Mouse (Mus musculus) liver, embryonic 11.5 days (tissue): Measurements from ENCODE around the gene Syngr3. TPM values are rescaled to one million over a fixed set of nuclear protein-coding genes. Genes with fewer than 3 reads are reported as not detected.

Experiments used
- polyA plus RNA-seq: library from polyadenylated mRNA; unstranded; fragments of >200 nt; fragmentation: Nextera tagmentation; extraction: Ambion mirVana; gene quantifications from 2 replicates; pipeline ENCODE4 v1.2.1, GENCODE M21; 2014

Gene Syngr3
- polyA plus RNA-seq, 1 experiment from 2014 or later = 0.49 TPM

Other genes starting within 250 kb of the Syngr3 start
- 1.1 and 1.3 TPM in 2 replicates for gene Dnase1l2, start 246.8 kb downstream of the Syngr3 start, polyA plus RNA-seq
- 20.0 and 23.5 TPM in 2 replicates for gene E4f1, start 219.6 kb downstream of the Syngr3 start, polyA plus RNA-seq
- 119 and 123 TPM in 2 replicates for gene Pgp, start 219.6 kb downstream of the Syngr3 start, polyA plus RNA-seq
- 0.25 and 0.26 TPM in 2 replicates for gene Bricd5, start 216.1 kb downstream of the Syngr3 start, polyA plus RNA-seq
- gene Mlst8, start 210.9 kb downstream of the Syngr3 start, polyA plus RNA-seq = 22.3 TPM in 2 replicates
- gene Caskin1, start 201.4 kb downstream of the Syngr3 start, polyA plus RNA-seq = 0.47 and 0.56 TPM in 2 replicates
- 81.0 and 90.7 TPM in 2 replicates for gene Traf7, start 162.0 kb downstream of the Syngr3 start, polyA plus RNA-seq
- 2.0 and 2.4 TPM in 2 replicates for gene Rab26, start 155.7 kb downstream of the Syngr3 start, polyA plus RNA-seq
- gene Pkd1, start 140.1 kb downstream of the Syngr3 start, polyA plus RNA-seq = 8.7 and 12.2 TPM in 2 replicates
- 53.5 and 55.2 TPM in 2 replicates for gene Tsc2, start 57.3 kb downstream of the Syngr3 start, polyA plus RNA-seq
- 21.0 and 23.7 TPM in 2 replicates for gene Nthl1, start 57.3 kb downstream of the Syngr3 start, polyA plus RNA-seq
- 23.6 and 25.1 TPM in 2 replicates for gene Slc9a3r2, start 39.6 kb downstream of the Syngr3 start, polyA plus RNA-seq
- gene Npw, start 31.5 kb downstream of the Syngr3 start, polyA plus RNA-seq = 0.31 and 0.47 TPM in 2 replicates
- gene Zfp598, start 20.3 kb downstream of the Syngr3 start, polyA plus RNA-seq = 37.4 and 38.3 TPM in 2 replicates
- 64.2 and 74.7 TPM in 2 replicates for gene Gfer, start 6.2 kb upstream of the Syngr3 start, polyA plus RNA-seq
- gene Noxo1, start 6.3 kb upstream of the Syngr3 start, polyA plus RNA-seq = 0.56 and 0.58 TPM in 2 replicates
- gene Tbl3, start 17.7 kb upstream of the Syngr3 start, polyA plus RNA-seq = 102 and 109 TPM in 2 replicates
- gene Rnf151, start 28.1 kb upstream of the Syngr3 start, polyA plus RNA-seq = 0.25 and 0.27 TPM in 2 replicates
- 2,083 and 2,225 TPM in 2 replicates for gene Rps2, start 28.2 kb upstream of the Syngr3 start, polyA plus RNA-seq
- 301 and 321 TPM in 2 replicates for gene Ndufb10, start 34.5 kb upstream of the Syngr3 start, polyA plus RNA-seq
- not detected in 2 replicates for gene Rpl3l, start 37.9 kb upstream of the Syngr3 start, polyA plus RNA-seq
- gene Msrb1, start 46.7 kb upstream of the Syngr3 start, polyA plus RNA-seq = 30.7 and 31.0 TPM in 2 replicates
- 0.41 and 0.45 TPM in 2 replicates for gene Hs3st6, start 63.0 kb upstream of the Syngr3 start, polyA plus RNA-seq
- gene Meiob, start 114.3 kb upstream of the Syngr3 start, polyA plus RNA-seq = 1.9 and 3.0 TPM in 2 replicates
- 53.8 and 56.3 TPM in 2 replicates for gene Hagh, start 150.2 kb upstream of the Syngr3 start, polyA plus RNA-seq
- gene Fahd1, start 160.4 kb upstream of the Syngr3 start, polyA plus RNA-seq = 38.3 and 38.6 TPM in 2 replicates
- gene Igfals, start 176.0 kb upstream of the Syngr3 start, polyA plus RNA-seq = 4.3 and 4.9 TPM in 2 replicates
- 123 and 135 TPM in 2 replicates for gene Nubp2, start 196.4 kb upstream of the Syngr3 start, polyA plus RNA-seq
- 35.0 and 40.9 TPM in 2 replicates for gene Spsb3, start 196.7 kb upstream of the Syngr3 start, polyA plus RNA-seq
- gene Eme2, start 205.1 kb upstream of the Syngr3 start, polyA plus RNA-seq = 21.9 and 23.4 TPM in 2 replicates
- gene Mrps34, start 205.2 kb upstream of the Syngr3 start, polyA plus RNA-seq = 123 and 129 TPM in 2 replicates
- 70.5 and 76.3 TPM in 2 replicates for gene Nme3, start 206.5 kb upstream of the Syngr3 start, polyA plus RNA-seq
- 19.8 and 28.0 TPM in 2 replicates for gene Mapk8ip3, start 247.0 kb upstream of the Syngr3 start, polyA plus RNA-seq